Mouse (Mus musculus) heart, embryonic 11.5 days (tissue): ENCODE data around the gene E330009J07Rik. TPM values are rescaled to one million over a fixed set of nuclear protein-coding genes. Genes with fewer than 3 reads are reported as not detected.

Source experiments
- ATAC-seq: fragments of 200-750 bp; cut with Nextera tagmentation; replicated peaks from 2 replicates; pipeline ENCODE4 v1.8.0; 2017; ENCODE audit warnings: moderate library complexity; ENCODE audit not compliant: insufficient number of reproducible peaks, low FRiP score, low TSS enrichment
- H3K27ac ChIP-seq: fragments of 300-500 bp; sonication (generic); 2 replicates; pipeline ENCODE4 v1.5.1; 2014; ENCODE audit warnings: mild to moderate bottlenecking, low read depth, low read length
- H3K27me3 ChIP-seq: fragments of 300-500 bp; sonication (generic); 2 replicates; pipeline ENCODE4 v1.6.1; 2014; ENCODE audit warnings: mild to moderate bottlenecking, low read length, mixed read lengths; ENCODE audit not compliant: control insufficient read depth, insufficient read depth
- H3K36me3 ChIP-seq: fragments of 300-500 bp; sonication (generic); 2 replicates; pipeline ENCODE4 v1.6.1; 2014; ENCODE audit warnings: mild to moderate bottlenecking, low read length, moderate library complexity, mixed read lengths; ENCODE audit not compliant: control insufficient read depth, insufficient read depth
- H3K4me1 ChIP-seq: fragments of 300-500 bp; sonication (generic); 2 replicates; pipeline ENCODE4 v1.6.1; 2014; ENCODE audit warnings: low read length; ENCODE audit not compliant: control insufficient read depth, insufficient read depth
- H3K4me2 ChIP-seq: fragments of 300-500 bp; sonication (generic); 2 replicates; pipeline ENCODE4 v1.6.1; 2014; ENCODE audit warnings: mild to moderate bottlenecking, moderate library complexity
- H3K4me3 ChIP-seq: fragments of 300-500 bp; sonication (generic); 2 replicates; pipeline ENCODE4 v1.5.1; 2014; ENCODE audit warnings: low read depth, low read length
- H3K9ac ChIP-seq: fragments of 300-500 bp; sonication (generic); 2 replicates; pipeline ENCODE4 v1.6.1; 2014; ENCODE audit warnings: mild to moderate bottlenecking, low read depth, low read length, moderate library complexity
- H3K9me3 ChIP-seq: fragments of 300-500 bp; sonication (generic); replicated peaks from 2 replicates; pipeline ENCODE4 v1.6.1; 2016; ENCODE audit warnings: low read length; ENCODE audit not compliant: control insufficient read depth
- WGBS: fragments of 180-500 bp; shearing (Covaris S2); extraction: QIAGEN DNeasy Blood & Tissue Kit; methylation state at CpG from one replicate; pipeline ENCODE4 v1.1.7; 2014; ENCODE audit not compliant: insufficient replicate concordance; 5-methylcytosine and 5-hydroxymethylcytosine counted together
- polyA plus RNA-seq: library from polyadenylated mRNA; unstranded; fragments of >200 nt; fragmentation: Nextera tagmentation; extraction: Ambion mirVana; gene quantifications from 2 replicates; pipeline ENCODE4 v1.2.1, GENCODE M21; 2014

The E330009J07Rik gene
- polyA plus RNA-seq, 1 experiment from 2014 or later: 3.4 TPM

DNA sequence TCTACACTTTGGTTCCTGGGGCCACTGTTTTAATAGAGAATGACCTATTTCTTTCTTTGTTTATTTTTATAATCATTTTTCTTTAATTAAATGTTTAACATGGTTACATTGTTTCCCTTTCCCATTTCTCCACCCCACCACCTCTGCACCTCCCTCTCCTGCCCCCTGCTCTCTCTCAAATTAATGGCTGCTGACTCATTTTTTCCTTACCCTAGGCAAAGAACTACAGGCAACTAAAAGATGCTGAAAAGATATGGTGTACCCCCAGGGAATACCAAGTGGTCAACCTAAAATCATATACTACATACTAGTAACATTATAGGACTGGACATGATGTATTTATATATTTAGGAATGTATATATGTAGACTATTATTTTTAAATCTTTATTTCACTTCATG lies 12.7 kb upstream of the E330009J07Rik start:
- H3K4me2 ChIP-seq: no peak overlapping the region
- no peak for ATAC-seq
- no peaks in the 10 kb centered on the region for H3K4me1 ChIP-seq
- H3K4me3 ChIP-seq: no peak overlapping the region
- H3K9me3 ChIP-seq: no peaks in the 10 kb centered on the region
- no peaks in the 10 kb centered on the region for H3K36me3 ChIP-seq
- H3K27ac ChIP-seq: no peak overlapping the region
- no peak overlapping the region for H3K9ac ChIP-seq
- H3K27me3 ChIP-seq: peaks cover 5% of the 10 kb centered on the region; the same call in 1 of the 2 replicates

DNA sequence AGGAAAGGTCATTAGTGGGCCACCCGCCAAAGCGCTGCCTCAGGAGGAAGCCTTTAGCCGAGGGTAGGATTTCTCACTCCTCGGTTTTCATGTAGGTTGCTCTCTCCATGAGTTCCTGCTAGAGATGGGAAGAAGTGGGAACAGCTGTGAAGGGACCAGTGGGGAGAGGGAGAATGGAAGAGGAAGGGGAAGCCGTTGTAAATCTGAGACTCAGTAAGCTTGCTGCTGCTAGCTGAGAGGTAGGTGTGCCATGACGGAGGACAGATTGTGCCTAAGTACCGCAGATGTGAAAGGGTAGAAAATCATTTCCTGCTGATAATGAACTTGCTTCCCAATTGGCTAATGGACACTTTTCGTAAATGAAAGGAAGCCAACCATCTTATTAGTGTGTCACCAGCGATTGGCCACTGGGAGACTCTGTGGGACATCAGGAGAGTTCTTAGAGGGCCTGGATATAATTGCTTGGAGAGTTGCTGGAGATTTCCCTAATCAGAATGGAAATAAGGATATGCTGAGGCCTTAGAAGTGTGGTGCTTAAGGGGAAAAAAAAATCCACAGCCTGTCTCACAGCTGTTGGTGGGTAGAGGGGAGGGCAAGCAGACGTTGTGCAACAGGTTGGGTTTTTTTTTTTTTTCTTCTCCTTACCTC lies 7.5 kb upstream of the E330009J07Rik start:
- H3K36me3 ChIP-seq: no peaks in the 10 kb centered on the region
- peaks cover 8% of the 10 kb centered on the region for H3K27me3 ChIP-seq
- H3K4me1 ChIP-seq: no peaks in the 10 kb centered on the region
- H3K4me3 ChIP-seq: no peak overlapping the region
- ATAC-seq: no peak
- no peak overlapping the region for H3K9ac ChIP-seq
- WGBS: 21% methylated on average over 10 of the region's 10 CpGs
- H3K4me2 ChIP-seq: no peak overlapping the region
- no peak overlapping the region for H3K27ac ChIP-seq
- no peaks in the 10 kb centered on the region for H3K9me3 ChIP-seq

DNA sequence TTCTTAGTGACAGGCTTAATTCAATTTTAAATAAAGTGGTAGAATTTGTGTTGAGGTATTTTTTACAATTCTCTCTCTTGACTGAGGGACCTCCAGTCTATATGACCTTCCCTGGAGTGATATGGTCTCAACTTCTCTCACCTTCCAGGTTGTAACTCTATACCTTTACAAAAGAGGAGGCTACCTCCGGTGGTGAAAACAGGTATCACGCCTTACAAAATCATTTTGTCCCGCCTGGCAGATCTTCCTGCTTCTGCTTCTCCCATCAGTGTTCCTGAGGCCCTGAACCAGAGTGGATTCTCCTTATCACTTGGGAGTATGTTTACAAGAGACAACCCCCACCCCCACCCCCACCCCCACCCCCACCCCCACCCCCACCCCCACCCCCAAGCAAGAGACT lies 5.8 kb upstream of the E330009J07Rik start:
- 18% methylated on average over 3 of the region's 3 CpGs for WGBS

DNA sequence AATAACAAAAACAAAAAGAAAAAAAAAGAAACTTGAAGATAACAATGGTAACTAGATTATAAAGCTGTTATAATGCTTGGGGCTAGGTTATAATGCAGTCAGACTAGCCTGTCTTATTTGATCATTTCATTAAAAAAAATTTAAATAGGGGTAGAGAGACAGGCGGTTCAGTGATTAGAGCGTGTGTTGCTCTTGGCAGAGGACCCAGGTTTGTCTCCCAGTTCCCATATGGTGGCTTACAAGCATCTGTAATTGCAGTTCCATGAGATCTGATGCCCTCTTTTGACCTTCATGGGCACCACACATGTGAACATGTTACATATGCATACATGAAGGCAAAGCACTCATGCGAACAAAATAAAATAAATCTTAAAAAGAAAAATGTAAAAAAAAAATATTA lies 5.3 kb upstream of the E330009J07Rik start:
- ATAC-seq: no peak
- Histone ChIP-seq H3K27me3 (peaks cover 3% of the 10 kb centered on the region), H3K4me1 (no peaks in the 10 kb centered on the region)

More for the DNA sequence above, 5.8 kb upstream of the E330009J07Rik start:
- H3K27ac ChIP-seq: no peak overlapping the region
- no peaks in the 10 kb centered on the region for H3K36me3 ChIP-seq
- H3K27me3 ChIP-seq: peaks cover 8% of the 10 kb centered on the region
- H3K4me2 ChIP-seq: no peak overlapping the region
- no peak for ATAC-seq
- H3K4me3 ChIP-seq: no peak overlapping the region
- H3K9ac ChIP-seq: no peak overlapping the region
- H3K9me3 ChIP-seq: no peaks in the 10 kb centered on the region
- H3K4me1 ChIP-seq: no peaks in the 10 kb centered on the region

DNA sequence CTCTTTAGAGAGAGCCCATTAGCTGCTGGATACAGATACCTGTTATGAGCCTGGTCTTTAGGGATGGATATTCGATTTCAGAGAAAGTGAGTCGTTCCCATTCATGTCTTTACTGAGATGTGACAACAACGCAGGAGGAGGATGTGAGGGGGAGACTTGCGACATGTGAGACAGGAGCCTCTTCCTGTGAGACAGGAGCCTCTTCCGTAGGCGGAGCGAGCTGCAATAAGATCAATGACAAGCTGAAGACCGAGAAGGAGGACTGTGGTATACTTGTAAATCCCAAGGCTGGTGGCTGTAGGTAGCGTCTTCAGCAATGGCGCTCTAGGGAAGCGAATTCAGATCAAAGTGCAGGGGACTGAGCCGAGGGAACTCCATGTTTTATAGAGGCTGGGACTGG lies 3.8 kb upstream of the E330009J07Rik start:
- 29% methylated on average over 12 of the region's 12 CpGs for WGBS
- H3K9ac ChIP-seq: no peak overlapping the region
- no peaks in the 10 kb centered on the region for H3K9me3 ChIP-seq
- H3K4me3 ChIP-seq: no peak overlapping the region
- H3K36me3 ChIP-seq: no peaks in the 10 kb centered on the region
- no peak overlapping the region for H3K27ac ChIP-seq
- peaks cover 3% of the 10 kb centered on the region for H3K27me3 ChIP-seq
- H3K4me1 ChIP-seq: no peaks in the 10 kb centered on the region
- peak overlapping the region; percentile 27; the same call in 1 of the 2 replicates for H3K4me2 ChIP-seq
- no peak for ATAC-seq

More for the DNA sequence above, 5.3 kb upstream of the E330009J07Rik start:
- 62% methylated on average over 3 of the region's 3 CpGs for WGBS
- H3K9me3 ChIP-seq: no peaks in the 10 kb centered on the region
- no peaks in the 10 kb centered on the region for H3K36me3 ChIP-seq
- H3K4me2 ChIP-seq: no peak overlapping the region
- no peak overlapping the region for H3K27ac ChIP-seq
- H3K9ac ChIP-seq: no peak overlapping the region
- H3K4me3 ChIP-seq: no peak overlapping the region

DNA sequence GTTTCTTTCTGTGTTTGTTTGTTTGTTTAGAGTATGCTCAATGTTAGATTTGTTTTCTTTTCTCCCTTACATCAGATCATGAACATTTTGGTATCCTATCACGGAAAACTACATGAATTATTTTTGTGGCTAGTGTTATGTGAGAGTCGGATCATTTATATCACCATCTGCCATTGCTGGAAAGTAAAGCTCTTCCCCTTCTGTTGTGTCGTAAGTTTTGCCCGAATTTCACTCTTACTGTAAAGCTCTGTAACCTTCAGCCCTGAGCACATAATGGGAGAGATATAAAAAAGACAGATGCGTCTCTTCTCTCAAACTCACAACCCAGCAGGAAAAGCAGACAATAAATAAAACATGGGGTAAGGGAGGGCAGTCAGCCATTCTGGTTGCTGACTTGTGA lies 3.0 kb upstream of the E330009J07Rik start, which contains the start of gene Wee2:
TSS of gene Wee2 (plus strand) at position 153 of the 400 bp plus-strand sequence.
- H3K36me3 ChIP-seq: no peaks in the 10 kb centered on the region
- no peak within 1 kb of the TSS for H3K9ac ChIP-seq
- no peak for ATAC-seq
- H3K27me3 ChIP-seq: peaks cover 3% of the 10 kb centered on the region
- H3K4me1 ChIP-seq: no peaks in the 10 kb centered on the region
- no peaks in the 10 kb centered on the region for H3K9me3 ChIP-seq
- 64% methylated on average over 5 of the region's 5 CpGs for WGBS
- H3K4me3 ChIP-seq: no peak within 1 kb of the TSS
- peak within 1 kb of the TSS; percentile 27; the same call in 1 of the 2 replicates for H3K4me2 ChIP-seq
- H3K27ac ChIP-seq: no peak within 1 kb of the TSS

DNA sequence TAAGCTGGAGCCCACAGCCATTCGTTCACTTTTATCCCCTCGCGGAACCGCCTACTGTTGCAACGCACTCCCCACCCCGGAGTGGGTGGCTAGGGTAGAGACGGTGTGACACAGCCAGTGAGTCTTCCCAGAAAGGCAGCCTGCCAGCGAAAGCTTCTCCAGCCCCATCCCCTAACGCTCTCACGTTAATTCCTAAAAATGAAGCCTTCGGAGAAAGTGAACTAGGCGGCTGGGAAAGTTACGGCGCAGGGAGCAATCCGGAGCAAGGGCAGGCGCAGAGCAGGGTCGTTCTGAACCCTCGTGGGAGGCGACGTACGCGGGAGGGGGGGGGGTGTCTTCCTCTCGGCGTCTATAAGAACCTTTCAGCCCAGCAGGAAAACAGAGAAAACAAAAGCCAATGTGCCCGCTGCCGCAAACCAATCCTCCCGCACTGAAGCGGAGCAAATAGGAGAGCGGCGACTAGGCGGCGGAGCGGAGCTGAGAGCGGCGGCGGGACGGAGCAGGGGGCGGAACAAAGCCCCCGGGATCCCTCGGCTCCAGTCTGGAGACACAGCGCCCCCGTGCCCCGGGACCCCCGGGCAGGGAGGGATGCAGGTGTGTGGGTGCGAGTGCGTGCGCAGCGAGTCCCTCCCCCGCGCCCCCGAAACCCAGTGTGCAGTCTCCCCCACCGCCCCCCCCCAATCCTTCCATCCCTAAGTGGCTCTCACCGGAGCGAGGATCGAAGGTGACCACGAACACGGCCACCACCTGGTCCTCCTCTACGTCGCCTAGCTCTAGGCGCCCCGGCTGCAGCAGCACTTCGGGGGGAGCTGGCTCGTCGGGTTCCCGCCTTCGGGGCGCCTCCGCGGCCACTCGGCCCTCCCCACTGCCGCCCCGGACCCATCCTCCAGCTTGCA lies 536 bp downstream of the E330009J07Rik start:
- H3K4me2 ChIP-seq: peak overlapping the region; percentile 93
- H3K4me1 ChIP-seq: no peaks in the 10 kb centered on the region
- peak; percentile 37 for ATAC-seq
- H3K36me3 ChIP-seq: no peaks in the 10 kb centered on the region
- peaks cover under 1% of the 10 kb centered on the region for H3K27me3 ChIP-seq
- WGBS: under 1% methylated on average over 62 of the region's 72 CpGs
- peak overlapping the region; percentile 75 for H3K4me3 ChIP-seq
- peak overlapping the region; percentile 84 for H3K9ac ChIP-seq
- H3K9me3 ChIP-seq: no peaks in the 10 kb centered on the region
- H3K27ac ChIP-seq: 0 out of 2 replicates have a peak overlapping the region, but pooled peaks have one; percentile 22

DNA sequence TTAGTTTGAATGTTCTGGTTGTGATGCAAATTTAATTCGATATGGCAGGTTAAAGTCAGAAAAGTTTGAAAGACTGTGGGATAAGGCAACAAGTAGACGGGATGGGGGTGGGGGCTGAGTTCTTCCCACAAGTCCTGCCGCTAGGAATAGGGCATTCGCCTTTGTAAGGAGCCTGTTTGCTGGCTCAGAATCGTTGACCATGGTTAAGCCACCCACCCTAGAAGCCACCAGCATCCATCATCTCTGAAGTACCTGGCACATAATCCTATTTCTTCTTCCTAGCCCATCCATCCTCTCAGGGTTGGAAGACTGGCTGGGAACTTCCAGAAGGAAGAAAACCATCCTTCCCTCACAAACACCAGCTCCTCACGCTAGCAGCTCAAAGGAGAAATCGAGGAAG lies 1.2 kb downstream of the E330009J07Rik start:
- peak overlapping the region; percentile 75 for H3K4me3 ChIP-seq
- H3K4me1 ChIP-seq: no peaks in the 10 kb centered on the region
- no peaks in the 10 kb centered on the region for H3K36me3 ChIP-seq
- no peak overlapping the region for H3K27ac ChIP-seq
- ATAC-seq: no peak
- 11% methylated on average over 7 of the region's 7 CpGs for WGBS
- H3K9me3 ChIP-seq: no peaks in the 10 kb centered on the region
- peak overlapping the region; percentile 84; the same call in 1 of the 2 replicates for H3K9ac ChIP-seq
- H3K27me3 ChIP-seq: no peaks in the 10 kb centered on the region; the same call in 1 of the 2 replicates
- H3K4me2 ChIP-seq: peak overlapping the region; percentile 93
